In the genomic region with DNA sequence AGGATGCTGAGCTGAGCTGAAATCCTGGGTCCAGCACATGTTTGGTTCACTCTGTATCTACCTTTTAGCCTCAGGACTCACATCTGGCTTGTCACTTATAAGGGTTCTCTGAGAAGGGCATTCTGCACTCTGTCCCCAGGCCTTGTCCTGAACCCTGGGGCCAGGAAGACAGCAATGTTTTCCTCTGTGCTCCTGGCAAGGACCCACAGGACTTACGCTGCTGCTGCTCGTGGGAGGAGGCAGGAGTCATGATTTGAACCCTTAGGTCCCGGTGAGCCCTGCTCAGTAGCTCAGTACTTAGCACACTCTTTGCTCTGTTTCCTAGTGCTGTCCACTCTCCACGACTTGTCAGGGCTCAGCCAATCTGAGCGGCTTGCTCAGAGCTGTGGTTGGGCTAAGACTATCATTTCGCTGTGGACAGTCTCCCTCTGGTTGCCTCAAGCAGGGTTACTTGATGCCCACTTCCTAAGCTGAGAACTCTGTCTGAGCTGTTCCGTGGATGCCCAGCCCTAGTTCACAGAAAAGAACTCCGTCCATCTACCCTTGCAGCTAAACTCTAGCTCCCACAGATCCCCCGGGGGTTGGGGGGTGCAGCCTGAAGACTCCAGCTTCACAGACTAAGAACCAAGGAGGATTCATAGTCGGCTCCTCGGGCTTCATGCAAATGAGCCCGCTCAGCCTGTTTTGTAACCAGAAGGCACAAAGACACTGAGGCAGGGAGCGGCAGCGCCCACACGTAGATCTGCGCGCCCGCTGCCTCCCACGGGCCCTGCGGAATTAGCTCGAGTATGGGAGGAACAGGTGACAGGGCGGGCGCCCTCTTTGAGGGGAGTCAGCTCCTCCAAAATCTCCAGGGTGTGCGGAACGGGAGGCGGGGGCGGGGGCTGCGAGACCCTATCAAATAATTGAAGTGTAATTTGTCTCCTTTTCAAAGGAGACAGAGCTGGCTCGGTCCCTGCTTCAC, we compare ENCODE assay signal across 9 mouse cellular contexts. TPM values are rescaled to one million over a fixed set of nuclear protein-coding genes. Genes with fewer than 3 reads are reported as not detected.
DNase-seq lines count a peak whose midpoint lies in the region; ATAC-seq and TF ChIP-seq lines count a peak whose summit lies in the region.
"Had no signal": no experiment of that assay in that cellular context is flagged by ENCODE, and none has a peak within 500 bp of the region (broad histone marks: within the 10 kb centered on the region; RNA-seq: fewer than 3 reads in every experiment).

No protein-coding gene starts in this region.

- TF ChIP-seq POLR2A in myocyte (IDR thresholded peaks at IDR 0.05; ENCODE audit: insufficient read length, low read depth) = no peak
- no peak for TF ChIP-seq POLR2A in lung, adult 2 months (IDR thresholded peaks at IDR 0.05; ENCODE audit: borderline replicate concordance, extremely low read depth, low read depth, low read length)

- no peak for DNase-seq in lung, postnatal 0 days (ENCODE audit: low spot score)
- no peak for DNase-seq in lung, postnatal 14 days
- peak; percentile 73 for DNase-seq in forebrain, postnatal 0 days
- peak; percentile 55 for DNase-seq in layer of hippocampus, adult 9-10 months (ENCODE audit: low spot score)
- no peak for DNase-seq in urinary bladder, postnatal 14 days (ENCODE audit: low spot score)
- no peak for DNase-seq in lung, adult 2 months

- 0 out of 2 replicates have a peak, but pooled peaks cover 7% of the 10 kb centered on the region for H3K27me3 ChIP-seq in lung, postnatal 0 days (replicated peaks; ENCODE audit: insufficient read depth, low read length)
- H3K27me3 ChIP-seq in forebrain, postnatal 0 days (ENCODE audit: insufficient read depth, low read length) = no peaks in the 10 kb centered on the region
- no peaks in the 10 kb centered on the region for H3K27me3 ChIP-seq in myocyte (ENCODE audit: control insufficient read depth, insufficient read depth, insufficient read length)

- no peak overlapping the region for H3K27ac ChIP-seq in lung, postnatal 0 days (ENCODE audit: low read length)
- peak overlapping the region; percentile 76 for H3K27ac ChIP-seq in forebrain, postnatal 0 days (ENCODE audit: low read depth, low read length)

- 0 out of 2 replicates have a peak overlapping the region, but pooled peaks have one; percentile 3 for H3K4me3 ChIP-seq in lung, postnatal 0 days (ENCODE audit: low read depth, low read length)
- H3K4me3 ChIP-seq in forebrain, postnatal 0 days (ENCODE audit: low read depth, low read length) = peak overlapping the region; percentile 28
- no peak overlapping the region for H3K4me3 ChIP-seq in myocyte
- H3K4me3 ChIP-seq in lung, adult 2 months (replicated peaks; ENCODE audit: extremely low read depth, low read depth, low read length) = no peak overlapping the region

- 0 out of 2 replicates have a peak overlapping the region, but pooled peaks have one; percentile 14 for H3K4me2 ChIP-seq in lung, postnatal 0 days (replicated peaks; ENCODE audit: low read depth, low read length)
- peak overlapping the region; percentile 59 for H3K4me2 ChIP-seq in forebrain, postnatal 0 days (ENCODE audit: low read depth)
- H3K4me2 ChIP-seq in myocyte (ENCODE audit: low read depth) = peak overlapping the region; percentile 74

- TF ChIP-seq EP300 in lung, postnatal 0 days (IDR thresholded peaks at IDR 0.05) = no peak

- no peaks in the 10 kb centered on the region for H3K4me1 ChIP-seq in lung, postnatal 0 days (ENCODE audit: insufficient read depth, low read depth, low read length)
- peaks cover 17% of the 10 kb centered on the region for H3K4me1 ChIP-seq in forebrain, postnatal 0 days (ENCODE audit: insufficient read depth)
- H3K4me1 ChIP-seq in lung, adult 2 months (ENCODE audit: control insufficient read depth, insufficient read depth, low read length) = no peaks in the 10 kb centered on the region

- TF ChIP-seq CTCF in lung, postnatal 0 days (IDR thresholded peaks at IDR 0.05) = no peak
- no peak for TF ChIP-seq CTCF in forebrain, postnatal 0 days (IDR thresholded peaks at IDR 0.05; ENCODE audit: low read depth)
- TF ChIP-seq CTCF in lung, adult 2 months (IDR thresholded peaks at IDR 0.05; ENCODE audit: insufficient read depth, low read length) = no peak

- 11% methylated on average over 29 of the region's 29 CpGs for WGBS in lung, postnatal 0 days
- WGBS in forebrain, postnatal 0 days = 7% methylated on average over 29 of the region's 29 CpGs
- WGBS in lung, adult 2 months = 13% methylated on average over 29 of the region's 29 CpGs

- no peak overlapping the region for H3ac ChIP-seq in myocyte (ENCODE audit: control insufficient read depth, insufficient read length)

- no peak overlapping the region for H3K9ac ChIP-seq in lung, postnatal 0 days (replicated peaks; ENCODE audit: low read depth)
- H3K9ac ChIP-seq in forebrain, postnatal 0 days = peak overlapping the region; percentile 46

- no peaks in the 10 kb centered on the region for H3K79me2 ChIP-seq in myocyte (ENCODE audit: control insufficient read depth, insufficient read depth)

- H3K9me3 ChIP-seq in lung, postnatal 0 days (ENCODE audit: low read length) = no peaks in the 10 kb centered on the region
- no peaks in the 10 kb centered on the region for H3K9me3 ChIP-seq in forebrain, postnatal 0 days (ENCODE audit: low read length)

- H3K36me3 ChIP-seq in lung, postnatal 0 days (ENCODE audit: insufficient read depth, low read length) = no peaks in the 10 kb centered on the region
- no peaks in the 10 kb centered on the region for H3K36me3 ChIP-seq in forebrain, postnatal 0 days (ENCODE audit: insufficient read depth)
- H3K36me3 ChIP-seq in myocyte (ENCODE audit: control insufficient read depth, insufficient read depth) = no peaks in the 10 kb centered on the region

- no peak for ATAC-seq in lung, postnatal 0 days
- peak; percentile 68 for ATAC-seq in forebrain, postnatal 0 days
- ATAC-seq in erythroid progenitor cell, adult 5-6 weeks (replicated peaks; ENCODE audit: low FRiP score, poor library complexity, severe bottlenecking) = no peak

TF ChIP-seq in myocyte, 11 proteins besides CTCF, POLR2A, EP300 and RAD21:
- TF ChIP-seq E2F4 (IDR thresholded peaks at IDR 0.05; ENCODE audit: insufficient read depth) = no peak
- TF ChIP-seq CEBPB (IDR thresholded peaks at IDR 0.05; ENCODE audit: insufficient read depth, poor library complexity, severe bottlenecking) = no peak
- TF ChIP-seq SRF (IDR thresholded peaks at IDR 0.05; ENCODE audit: control insufficient read depth, insufficient read length, low read depth) = no peak
- TF ChIP-seq REST (IDR thresholded peaks at IDR 0.05; ENCODE audit: insufficient read depth, insufficient read length) = no peak
- TF ChIP-seq POLR2AphosphoS2 (IDR thresholded peaks at IDR 0.05; ENCODE audit: insufficient read length, low read depth) = no peak
- no peak for TF ChIP-seq USF1 (IDR thresholded peaks at IDR 0.05; ENCODE audit: low read depth)
- peak in 2 of 3 experiments; percentile 39 to 61 for TF ChIP-seq MYOD1 (IDR thresholded peaks at IDR 0.05; ENCODE audit: control insufficient read depth in 1 of 3, insufficient read length in 2 of 3, low read depth in 2 of 3)
- no peak for TF ChIP-seq TCF12 (IDR thresholded peaks at IDR 0.05; ENCODE audit: insufficient read depth, poor library complexity, severe bottlenecking)
- no peak for TF ChIP-seq MAX (IDR thresholded peaks at IDR 0.05; ENCODE audit: low read depth)
- no peak for TF ChIP-seq TCF3 (IDR thresholded peaks at IDR 0.05; ENCODE audit: insufficient read length, low read depth)
- TF ChIP-seq MYOG (IDR thresholded peaks at IDR 0.05; ENCODE audit: control insufficient read depth in 1 of 3, insufficient read depth in 1 of 3, insufficient read length in 2 of 3, low read depth in 2 of 3) = peak in 1 of 3 experiments; percentile 34

RNA-seq across cellular contexts. Expression of a gene that starts 14.5 kb away (rescaled TPM):
- 0.19 and 0.24 TPM in 2 replicates for polyA plus RNA-seq in lung, postnatal 0 days (2015; fragmentation: Nextera tagmentation; extraction: Ambion mirVana)
- total RNA-seq in forebrain, postnatal 0 days (2014; rRNA removed) = 26.6 and 27.4 TPM in 2 replicates
- polyA plus RNA-seq in forebrain, postnatal 0 days (2015; fragmentation: Nextera tagmentation; extraction: Ambion mirVana) = 20.8 and 22.6 TPM in 2 replicates
- 14.3 TPM for polyA plus RNA-seq in myocyte (2012; fragmentation: generic; extraction: Trizol)
- total RNA-seq in erythroid progenitor cell, adult 5-6 weeks (2015; ENCODE audit: low replicate concordance) = not detected in 2 replicates
- not detected in 2 replicates for total RNA-seq in erythroid progenitor cell, adult 5-6 weeks (2017; ENCODE audit: low replicate concordance)
- 0.49 and 0.62 TPM in 2 replicates for polyA plus RNA-seq in lung, adult 2 months (2012; rRNA removed)

RNA-seq across cellular contexts. Expression of a gene that starts 22.9 kb away (rescaled TPM):
- polyA plus RNA-seq in lung, postnatal 0 days (2015; fragmentation: Nextera tagmentation; extraction: Ambion mirVana) = 16.5 and 16.6 TPM in 2 replicates
- total RNA-seq in forebrain, postnatal 0 days (2014; rRNA removed) = 21.5 and 28.1 TPM in 2 replicates
- polyA plus RNA-seq in forebrain, postnatal 0 days (2015; fragmentation: Nextera tagmentation; extraction: Ambion mirVana) = 13.9 and 17.8 TPM in 2 replicates
- 36.3 TPM for polyA plus RNA-seq in myocyte (2012; fragmentation: generic; extraction: Trizol)
- total RNA-seq in erythroid progenitor cell, adult 5-6 weeks (2015; ENCODE audit: low replicate concordance) = 2.9 and 3.4 TPM in 2 replicates
- 0.53 and 4.9 TPM in 2 replicates for total RNA-seq in erythroid progenitor cell, adult 5-6 weeks (2017; ENCODE audit: low replicate concordance)
- 15.8 and 22.4 TPM in 2 replicates for polyA plus RNA-seq in lung, adult 2 months (2012; rRNA removed)

RNA-seq across cellular contexts. Expression of a gene that starts 58.9 kb away (rescaled TPM):
- 0.05 TPM in 1 of 2 replicates, not detected in the other for polyA plus RNA-seq in lung, postnatal 0 days (2015; fragmentation: Nextera tagmentation; extraction: Ambion mirVana)
- total RNA-seq in forebrain, postnatal 0 days (2014; rRNA removed) = 1.0 and 2.0 TPM in 2 replicates
- polyA plus RNA-seq in forebrain, postnatal 0 days (2015; fragmentation: Nextera tagmentation; extraction: Ambion mirVana) = 0.64 and 0.94 TPM in 2 replicates
- not detected for polyA plus RNA-seq in myocyte (2012; fragmentation: generic; extraction: Trizol)
- not detected in 2 replicates for total RNA-seq in erythroid progenitor cell, adult 5-6 weeks (2015; ENCODE audit: low replicate concordance)
- not detected in 2 replicates for total RNA-seq in erythroid progenitor cell, adult 5-6 weeks (2017; ENCODE audit: low replicate concordance)
- 0.06 and 0.08 TPM in 2 replicates for polyA plus RNA-seq in lung, adult 2 months (2012; rRNA removed)
- polyA plus RNA-seq: liver, embryonic 16.5 days had no signal

Comparison
In these comparisons a context has a peak if more than half of its experiments do, and no peak if none do; other contexts are left out.
1. H3K4me3 ChIP-seq: peak in lung, postnatal 0 days (single experiment) and forebrain, postnatal 0 days (single experiment); none in myocyte (single experiment) and lung, adult 2 months (single experiment).
2. DNase-seq: peak in forebrain, postnatal 0 days (single experiment) and layer of hippocampus, adult 9-10 months (single experiment); none in lung, postnatal 0 days (single experiment), lung, postnatal 14 days (single experiment), urinary bladder, postnatal 14 days (single experiment) and lung, adult 2 months (single experiment).
3. H3K4me2 ChIP-seq: peak in every context shown above with its lines; median percentile 74 in myocyte; 59 in forebrain, postnatal 0 days; 14 in lung, postnatal 0 days.